Mouse (Mus musculus): ENCODE measurements around the gene Mbnl2.

DNA sequence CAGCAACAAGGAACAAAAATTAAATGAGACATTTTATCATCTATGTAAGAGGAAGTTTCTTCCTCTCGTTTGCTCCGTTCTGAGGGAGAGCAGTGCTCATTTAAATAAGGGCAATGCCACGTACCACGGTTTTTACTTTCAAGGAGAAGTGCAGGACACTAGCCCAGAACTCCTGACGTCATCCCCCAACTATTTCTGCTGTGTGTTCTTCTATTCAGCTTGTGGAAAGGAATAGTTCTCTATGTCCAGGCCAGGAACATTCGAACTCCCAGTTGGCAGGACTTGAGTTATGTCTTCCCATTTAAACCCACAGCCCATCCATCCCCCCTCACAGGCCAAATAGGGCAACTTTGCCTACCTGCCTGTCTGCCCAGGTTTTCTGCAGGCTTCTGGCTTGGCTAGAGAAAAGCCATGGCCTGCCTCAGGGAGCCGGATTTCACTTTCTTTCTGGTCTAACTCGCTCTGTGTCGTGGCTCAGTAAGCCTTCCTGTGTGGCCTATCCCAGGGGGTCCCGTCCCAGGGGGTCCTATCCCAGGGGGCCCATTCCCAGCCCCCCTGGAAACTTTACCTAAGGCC lies 1.7 kb downstream of the Mbnl2 start:
- TF ChIP-seq CTCF (IDR thresholded peaks at IDR 0.05; ENCODE audit: control insufficient read depth, insufficient read depth, low read length) (no peak), POLR2A (IDR thresholded peaks at IDR 0.05; ENCODE audit: borderline replicate concordance, control insufficient read depth, low read depth, low read length) (no peak)
